Mouse (Mus musculus): ENCODE data around the gene Mpzl1.

The Mpzl1 gene

GRCm38 (mm10) chr1:165579332-165579731 lies 55.0 kb downstream of the Mpzl1 start:
- DNase-seq (ENCODE audit: low spot score), result no peak

- no peak for DNase-seq (ENCODE audit: low spot score)
Observed at GRCm38 (mm10) chr1:165576459-165577112, 57.8 kb downstream of the Mpzl1 start.

GRCm38 (mm10) chr1:165576005-165576404 lies 58.3 kb downstream of the Mpzl1 start:
- no peak for DNase-seq (ENCODE audit: low spot score)

- no peak for DNase-seq (ENCODE audit: low spot score)
Observed at GRCm38 (mm10) chr1:165567466-165567865, 66.9 kb downstream of the Mpzl1 start.

- DNase-seq (ENCODE audit: low spot score), result no peak
Observed at GRCm38 (mm10) chr1:165565283-165565682, 69.1 kb downstream of the Mpzl1 start.

- no peak for DNase-seq (ENCODE audit: low spot score)
Observed at GRCm38 (mm10) chr1:165559073-165559472, 75.3 kb downstream of the Mpzl1 start.

- DNase-seq (ENCODE audit: low spot score), result no peak
Observed at GRCm38 (mm10) chr1:165556711-165557110, 77.6 kb downstream of the Mpzl1 start.
